Mouse (Mus musculus) kidney, adult 2 months (tissue): ENCODE results near the gene Upk3b.

ENCODE experiments used
- CTCF ChIP-seq: fragments of 200-500 bp; conservative IDR thresholded peaks from 2 replicates; pipeline ENCODE4 v1.5.1; 2011; ENCODE audit warnings: low read depth, mild to moderate bottlenecking, control low read depth, low read length, moderate library complexity, mixed read lengths; ENCODE audit not compliant: insufficient read depth, insufficient read length
- POLR2A ChIP-seq: fragments of 200-500 bp; IDR thresholded peaks from one replicate; pipeline ENCODE4 v1.6.1; 2011; ENCODE audit warnings: low read depth, low read length, control low read depth

- TF ChIP-seq POLR2A (no peak), CTCF (no peak)
These were observed 37.1 kb upstream of the Upk3b start for GRCm38 (mm10) chr5:136001222-136001621.
